Mouse (Mus musculus) ES-Bruce4 (cell line): ENCODE measurements around the gene Ctdnep1. TPM values are rescaled to one million over a fixed set of nuclear protein-coding genes. Genes with fewer than 3 reads are reported as not detected.

ENCODE experiments used
- H3K27ac ChIP-seq: 2 replicates; pipeline ENCODE4 v1.5.1; 2012; ENCODE audit warnings: low read length, inconsistent platforms; ENCODE audit not compliant: insufficient read depth
- H3K27me3 ChIP-seq: 2 replicates; pipeline ENCODE4 v1.6.1; 2012; ENCODE audit warnings: mild to moderate bottlenecking, low read length, inconsistent platforms; ENCODE audit not compliant: control insufficient read depth, poor library complexity, insufficient read depth, severe bottlenecking
- H3K36me3 ChIP-seq: 2 replicates; pipeline ENCODE4 v1.6.1; 2012; ENCODE audit warnings: inconsistent platforms, mild to moderate bottlenecking, low read length, moderate library complexity; ENCODE audit not compliant: control insufficient read depth, poor library complexity, insufficient read depth, severe bottlenecking
- H3K4me1 ChIP-seq: one replicate; pipeline ENCODE4 v1.8.1; 2011; ENCODE audit warnings: low read length; ENCODE audit not compliant: control insufficient read depth, insufficient read depth
- H3K4me3 ChIP-seq: 2 replicates; pipeline ENCODE4 v1.5.1; 2011; ENCODE audit warnings: low read depth, mild to moderate bottlenecking, low read length
- H3K9ac ChIP-seq: 2 replicates; pipeline ENCODE4 v1.6.1; 2012; ENCODE audit warnings: low read depth, mild to moderate bottlenecking, inconsistent platforms; ENCODE audit not compliant: poor library complexity, severe bottlenecking
- H3K9me3 ChIP-seq: replicated peaks from 2 replicates; pipeline ENCODE4 v1.6.1; 2012; ENCODE audit warnings: mild to moderate bottlenecking, low read length, inconsistent platforms; ENCODE audit not compliant: control insufficient read depth, poor library complexity, insufficient read depth, severe bottlenecking
- CTCF ChIP-seq: IDR thresholded peaks from one replicate; pipeline ENCODE4 v1.8.1; 2011; ENCODE audit warnings: low read depth, low read length
- EP300 ChIP-seq: IDR thresholded peaks from 2 replicates; pipeline ENCODE4 v1.6.1; 2011; ENCODE audit warnings: low read depth, low read length; ENCODE audit not compliant: insufficient read depth
- POLR2A ChIP-seq: IDR thresholded peaks from one replicate; pipeline ENCODE4 v1.8.1; 2011; ENCODE audit warnings: low read length; ENCODE audit not compliant: insufficient read depth
- polyA plus RNA-seq: library from polyadenylated mRNA; stranded (reverse); fragments of >200 nt; gene quantifications from 2 replicates; pipeline ENCODE4 v1.2.4, GENCODE M21; 2011; ENCODE audit warnings: low read depth; ENCODE audit not compliant: missing spikeins, insufficient read depth, insufficient read length

Gene Ctdnep1
- polyA plus RNA-seq, 1 experiment: 61.9 TPM

DNA sequence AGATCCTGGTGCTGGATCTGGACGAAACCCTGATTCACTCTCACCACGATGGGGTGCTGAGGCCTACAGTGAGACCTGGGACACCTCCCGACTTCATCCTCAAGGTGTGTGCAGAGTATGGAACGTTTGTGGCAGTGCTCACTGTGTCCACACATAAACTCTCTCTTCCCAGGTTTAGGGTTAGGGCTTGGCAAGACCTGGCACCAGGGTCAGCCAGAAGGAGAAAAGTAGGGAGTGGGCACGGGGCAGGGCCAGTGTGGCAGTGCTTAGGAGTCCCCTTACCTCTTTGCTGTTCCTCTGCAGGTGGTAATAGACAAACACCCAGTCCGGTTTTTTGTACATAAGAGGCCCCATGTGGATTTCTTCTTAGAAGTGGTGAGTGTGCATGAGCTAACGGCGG, 3.5 kb downstream of the Ctdnep1 start:
- no peak overlapping the region for H3K27ac ChIP-seq
- no peak overlapping the region for H3K4me3 ChIP-seq
- no peaks in the 10 kb centered on the region for H3K4me1 ChIP-seq
- no peak for TF ChIP-seq CTCF
- H3K27me3 ChIP-seq: no peaks in the 10 kb centered on the region
- H3K9me3 ChIP-seq: no peaks in the 10 kb centered on the region
- H3K9ac ChIP-seq: no peak overlapping the region
- H3K36me3 ChIP-seq: peaks cover 17% of the 10 kb centered on the region

DNA sequence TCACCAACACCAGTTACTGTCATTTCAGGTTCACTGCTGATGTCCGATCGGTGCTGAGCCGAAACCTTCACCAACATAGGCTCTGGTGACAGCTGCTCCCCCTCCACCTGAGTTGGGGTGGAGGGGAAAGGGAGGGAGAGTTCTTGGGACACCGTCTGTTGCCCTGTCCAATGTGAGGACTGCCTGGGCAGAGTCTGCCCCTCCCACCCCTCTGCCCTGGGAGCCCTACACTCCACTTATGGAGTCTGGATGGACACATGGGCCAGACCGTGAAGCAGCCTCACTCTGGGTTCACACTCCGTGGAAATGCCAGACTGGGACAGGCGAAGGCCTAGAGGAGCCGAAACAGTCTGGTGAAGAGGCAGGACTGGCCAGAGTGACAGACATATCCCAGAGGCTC, 9.0 kb downstream of the Ctdnep1 start:
- Histone ChIP-seq H3K4me3 (no peak overlapping the region), H3K36me3 (peaks cover 11% of the 10 kb centered on the region), H3K9ac (no peak overlapping the region), H3K9me3 (no peaks in the 10 kb centered on the region), H3K4me1 (no peaks in the 10 kb centered on the region), H3K27me3 (no peaks in the 10 kb centered on the region), H3K27ac (0 out of 2 replicates have a peak overlapping the region, but pooled peaks have one; percentile 21)
- TF ChIP-seq EP300 (no peak), POLR2A (no peak)

DNA sequence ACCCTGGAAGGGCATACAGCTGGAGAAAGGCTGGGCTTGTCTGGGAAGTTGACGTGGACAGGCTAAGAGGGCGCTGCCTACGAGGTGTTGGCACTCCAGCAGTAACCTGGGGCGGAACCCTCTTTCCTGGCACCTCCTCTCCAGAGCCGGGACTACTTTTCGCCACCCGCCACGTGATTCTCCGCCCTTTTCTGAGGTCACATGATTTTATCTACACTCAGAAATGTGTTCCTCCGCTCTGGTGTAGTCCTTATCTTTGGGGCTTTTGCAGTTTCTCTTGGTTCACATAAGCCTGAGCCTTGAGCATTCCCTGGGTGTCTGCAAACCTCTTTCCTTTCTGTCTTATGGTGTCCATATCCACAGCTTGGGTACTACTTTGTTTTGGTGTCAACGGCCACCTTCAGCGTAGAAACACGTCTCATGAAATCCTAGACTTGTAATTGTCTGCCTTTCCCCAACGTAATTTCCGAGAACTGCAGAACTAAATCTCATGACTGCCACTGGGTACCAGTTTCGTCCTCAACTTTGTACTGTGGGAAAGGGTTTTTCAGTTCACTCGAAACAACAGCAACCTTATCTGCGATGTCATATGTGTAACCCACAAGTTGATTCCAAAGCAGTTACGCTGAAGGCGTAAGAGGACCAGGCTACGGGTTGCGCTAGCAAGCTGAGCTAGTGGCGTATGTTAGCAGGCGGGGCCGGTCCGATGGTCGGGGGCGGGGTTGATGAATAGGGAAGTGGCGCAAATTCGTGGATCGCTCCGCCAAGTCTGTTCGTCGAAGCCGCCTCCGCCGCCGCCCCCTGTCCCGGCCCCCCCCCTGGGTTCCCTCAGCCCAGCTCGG, 10.1 kb downstream of the Ctdnep1 start, which contains the start of gene Gabarap:
TSS of gene Gabarap (plus strand) at position 294 of the 842 bp plus-strand sequence.
- Histone ChIP-seq H3K27me3 (no peaks in the 10 kb centered on the region), H3K9me3 (no peaks in the 10 kb centered on the region), H3K27ac (peak within 1 kb of the TSS; percentile 89), H3K4me1 (no peaks in the 10 kb centered on the region), H3K4me3 (peak within 1 kb of the TSS; percentile 99), H3K36me3 (0 out of 2 replicates have a peak, but pooled peaks cover 5% of the 10 kb centered on the region), H3K9ac (peak within 1 kb of the TSS; percentile 97)
- TF ChIP-seq CTCF (no peak), EP300 (peak; percentile 78), POLR2A (peak; percentile 23)

- Histone ChIP-seq H3K27ac (0 out of 2 replicates have a peak overlapping the region, but pooled peaks have one; percentile 32), H3K4me1 (no peaks in the 10 kb centered on the region), H3K9ac (peak overlapping the region; percentile 97), H3K36me3 (0 out of 2 replicates have a peak, but pooled peaks cover 3% of the 10 kb centered on the region), H3K4me3 (peak overlapping the region; percentile 99), H3K9me3 (no peaks in the 10 kb centered on the region), H3K27me3 (no peaks in the 10 kb centered on the region)
- no peak for TF ChIP-seq EP300
- no peak for TF ChIP-seq CTCF
- no peak for TF ChIP-seq POLR2A
Measured at GRCm38 (mm10) chr11:69991711-69992110, 10.8 kb downstream of the Ctdnep1 start.

GRCm38 (mm10) chr11:69992396-69992795, 11.4 kb downstream of the Ctdnep1 start:
- Histone ChIP-seq H3K9me3 (no peaks in the 10 kb centered on the region), H3K36me3 (peaks cover 3% of the 10 kb centered on the region; the same call in 1 of the 2 replicates), H3K4me3 (no peak overlapping the region), H3K27me3 (no peaks in the 10 kb centered on the region), H3K27ac (no peak overlapping the region), H3K9ac (peak overlapping the region; percentile 97; the same call in 1 of the 2 replicates), H3K4me1 (no peaks in the 10 kb centered on the region)
- TF ChIP-seq POLR2A: no peak
- no peak for TF ChIP-seq CTCF
- no peak for TF ChIP-seq EP300

DNA sequence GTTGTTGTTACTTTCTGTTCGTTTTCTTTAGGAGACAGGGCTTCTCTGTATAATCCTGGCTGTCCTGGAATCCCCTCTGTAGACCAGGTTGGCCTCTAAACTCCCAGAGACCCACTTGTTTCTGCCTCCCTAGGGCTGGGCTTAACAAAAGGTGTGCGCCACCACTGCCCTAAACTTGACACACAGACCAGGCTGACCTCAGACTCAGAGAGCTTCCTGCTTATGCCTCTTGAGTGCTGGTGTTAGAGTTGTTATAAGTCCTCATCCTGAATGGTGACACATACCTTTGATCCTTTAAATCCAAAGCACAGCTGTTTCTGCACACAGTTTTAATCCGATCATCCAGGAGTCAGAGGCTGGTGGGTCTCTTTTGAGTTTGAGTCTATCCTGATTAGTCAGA, 12.0 kb downstream of the Ctdnep1 start:
- Histone ChIP-seq H3K4me3 (no peak overlapping the region), H3K4me1 (no peaks in the 10 kb centered on the region), H3K9me3 (no peaks in the 10 kb centered on the region), H3K36me3 (peaks cover 8% of the 10 kb centered on the region), H3K27me3 (no peaks in the 10 kb centered on the region), H3K27ac (no peak overlapping the region), H3K9ac (no peak overlapping the region)
- TF ChIP-seq CTCF (no peak), EP300 (no peak), POLR2A (no peak)
